Mouse (Mus musculus) stomach, postnatal 0 days (tissue): Measurements from ENCODE around the gene Cand2.

Experiments used
- CTCF ChIP-seq: IDR thresholded peaks from 2 replicates; pipeline ENCODE4 v1.5.1; 2016; ENCODE audit warnings: antibody characterized with exemption, low read depth, mild to moderate bottlenecking, moderate library complexity
- EP300 ChIP-seq: optimal IDR thresholded peaks from 2 replicates; pipeline ENCODE3; 2016; ENCODE audit warnings: antibody characterized with exemption

DNA sequence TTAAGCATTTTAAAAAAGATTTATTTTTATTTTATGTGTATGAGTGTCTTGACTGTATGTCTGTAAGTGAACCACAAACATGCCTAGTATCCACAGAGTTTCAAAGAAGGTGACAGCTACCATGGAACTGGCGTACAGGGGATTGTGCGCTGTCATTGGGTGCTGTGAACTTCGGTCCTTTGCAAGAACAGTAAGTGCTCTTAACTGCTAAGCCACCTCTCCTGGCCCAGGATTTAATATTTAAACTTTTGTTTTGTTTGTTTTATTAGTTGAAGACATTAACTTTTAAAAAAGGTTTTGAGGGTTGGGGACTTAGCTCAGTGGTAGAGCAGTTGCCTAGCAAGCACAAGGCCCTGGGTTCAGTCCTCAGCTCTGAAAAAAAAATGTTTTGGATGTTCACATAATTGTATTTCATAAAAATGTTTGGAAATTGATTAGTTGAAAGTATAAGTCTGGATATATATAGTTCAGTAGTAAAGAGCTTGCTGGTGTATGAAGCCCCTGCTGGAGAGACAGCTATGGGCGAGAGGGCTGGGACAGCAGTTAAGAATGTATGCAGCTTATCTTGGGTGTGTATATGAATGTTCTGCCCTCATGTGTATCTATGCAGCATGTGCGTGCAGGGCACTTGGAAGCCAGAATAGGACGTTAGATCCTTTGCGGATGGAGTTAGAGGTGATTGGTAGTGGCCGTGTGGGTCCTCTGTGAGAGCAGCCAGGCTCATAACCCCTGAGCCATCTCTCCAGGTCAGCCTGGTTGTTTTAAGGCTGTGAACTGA is 47.1 kb downstream of the Cand2 start:
- TF ChIP-seq CTCF, result no peak
- TF ChIP-seq EP300, result no peak
